Mouse (Mus musculus) heart, postnatal 14 days (tissue): ENCODE results near the gene Toporsl. TPM values are rescaled to one million over a fixed set of nuclear protein-coding genes. Genes with fewer than 3 reads are reported as not detected.

ENCODE experiments used
- DNase-seq, 2 experiments: peaks; one replicate each; pipeline ENCODE4 v3.0.0; 2021 to 2022
- intact Hi-C: fragments of 180-260 bp; cut with DNase I; formaldehyde crosslinking; loops from one replicate; pipeline ENCODE4 v1.15.1; 2025
- long read RNA-seq, 2 experiments: library from polyadenylated mRNA; stranded (forward); transcript quantifications; one replicate each; pipeline ENCODE4 v2.0.0; 2021
- total RNA-seq, 2 experiments: library from RNA; stranded (reverse); gene quantifications; 2 replicates each; pipeline ENCODE4 v1.2.3; 2021

Toporsl gene
- not detected for total RNA-seq
- long read RNA-seq, experiment 1 = 0 reads
- long read RNA-seq, experiment 2 = 0 reads

DNA sequence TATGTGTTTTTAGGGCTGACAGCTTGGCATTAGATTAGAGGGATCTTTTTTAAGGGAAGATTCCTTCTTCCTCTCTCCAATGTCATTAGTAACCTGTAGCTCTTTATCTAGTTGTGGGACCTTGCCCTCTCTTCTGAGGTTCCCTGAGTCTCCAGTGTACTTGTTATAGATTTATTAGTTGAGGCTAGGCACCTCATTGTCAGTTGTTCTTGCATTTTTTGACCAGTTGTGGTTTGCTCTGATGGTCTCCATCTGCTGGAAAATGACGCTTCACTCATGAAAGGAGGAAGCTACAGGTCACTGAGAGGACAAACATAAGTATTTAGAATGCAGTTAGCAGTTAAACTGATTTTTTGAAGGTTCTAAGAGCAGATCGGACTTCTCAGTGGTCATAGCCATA lies at the start of gene Toporsl:
Gene Toporsl, plus strand, starts transcription at position 348 of the 400 bp plus-strand sequence.
- DNase-seq = no peak
- intact Hi-C loops = no loop called here

DNA sequence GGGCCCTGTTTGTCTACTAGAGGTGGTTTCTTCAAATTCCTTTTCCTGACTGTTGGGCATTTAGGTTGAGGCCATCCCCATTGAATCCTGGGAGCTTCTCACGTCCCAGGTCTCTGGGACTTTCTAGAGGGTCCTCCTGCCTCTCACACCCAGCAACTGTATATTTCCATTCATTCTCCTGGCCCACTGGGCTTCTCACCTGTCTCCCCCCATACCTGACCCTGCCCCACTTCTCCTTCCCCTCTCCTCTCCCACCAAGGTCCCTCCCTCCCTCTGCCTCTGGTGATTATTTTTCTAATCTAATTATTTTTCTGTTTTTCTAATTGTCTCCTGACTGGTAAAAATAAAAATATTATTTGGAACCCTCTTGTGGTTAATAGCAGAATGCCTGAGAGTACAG lies 38.4 kb upstream of the Toporsl start:
- intact Hi-C loops = no loop called here
- no peak for DNase-seq

GRCm38 (mm10) chr4:52558080-52558479 lies 38.0 kb upstream of the Toporsl start:
- intact Hi-C loops = no loop called here
- no peak for DNase-seq

- no peak for DNase-seq
- intact Hi-C loops = no loop called here
These were observed 32.2 kb upstream of the Toporsl start for GRCm38 (mm10) chr4:52563859-52564258.

- no peak for DNase-seq
- intact Hi-C loops = no loop called here
These were observed 9.8 kb upstream of the Toporsl start for GRCm38 (mm10) chr4:52586194-52586734.

- intact Hi-C loops = no loop called here
- DNase-seq = no peak
These were observed 2.2 kb upstream of the Toporsl start for GRCm38 (mm10) chr4:52593821-52594356.

DNA sequence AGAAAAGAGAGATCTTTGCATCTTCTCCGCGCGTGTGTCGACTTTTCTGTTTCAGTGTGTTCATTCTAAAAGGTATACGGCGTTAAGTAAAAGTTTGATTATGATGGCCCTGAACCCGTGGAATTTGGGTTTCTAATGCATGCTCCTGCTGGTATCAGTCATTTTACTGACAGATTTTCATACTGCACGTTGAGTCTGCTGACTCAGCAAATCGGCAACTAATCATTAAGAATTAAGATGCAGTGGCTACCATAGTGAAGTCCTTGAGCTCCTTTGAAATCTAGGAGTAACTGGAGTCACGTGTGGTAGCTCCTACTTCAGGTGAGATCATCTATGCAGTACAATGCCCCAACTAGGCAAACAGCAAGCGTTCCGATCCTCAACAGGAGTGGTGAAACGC lies 1.4 kb upstream of the Toporsl start:
- DNase-seq = no peak
- intact Hi-C loops = no loop called here

DNA sequence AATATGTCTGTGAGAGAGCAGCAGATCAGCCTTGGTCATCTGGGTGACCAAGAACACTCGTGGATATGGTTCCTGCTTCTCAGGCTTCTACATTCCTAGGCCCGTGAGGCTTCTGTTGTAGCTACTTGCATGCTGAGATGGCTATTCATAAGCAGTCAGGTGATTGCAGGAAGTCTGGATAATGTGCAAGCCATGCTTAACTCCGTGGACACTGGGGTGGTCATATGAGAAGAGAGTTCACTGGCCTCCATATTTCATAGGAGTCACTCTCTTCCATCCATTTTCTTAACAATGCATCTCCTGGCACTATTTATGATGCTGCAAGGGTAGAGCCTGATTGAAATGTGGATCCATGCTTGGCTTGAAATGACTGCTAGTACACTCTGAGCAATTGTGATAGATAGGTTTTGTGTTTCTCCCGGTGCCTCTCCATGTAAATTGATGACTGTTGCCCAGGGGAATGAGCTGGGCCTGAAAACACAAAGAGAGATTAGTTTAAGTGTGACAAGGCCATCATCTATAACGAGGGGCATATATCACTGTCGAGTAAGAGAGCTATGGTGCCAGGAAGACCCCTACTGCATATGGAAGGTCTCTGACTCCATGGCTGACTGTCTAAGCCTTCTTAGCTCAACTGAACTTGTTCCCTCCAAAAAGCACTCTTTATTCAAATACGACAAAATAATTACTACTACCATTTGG lies 2.3 kb downstream of the Toporsl start:
- intact Hi-C loops = no loop called here

DNA sequence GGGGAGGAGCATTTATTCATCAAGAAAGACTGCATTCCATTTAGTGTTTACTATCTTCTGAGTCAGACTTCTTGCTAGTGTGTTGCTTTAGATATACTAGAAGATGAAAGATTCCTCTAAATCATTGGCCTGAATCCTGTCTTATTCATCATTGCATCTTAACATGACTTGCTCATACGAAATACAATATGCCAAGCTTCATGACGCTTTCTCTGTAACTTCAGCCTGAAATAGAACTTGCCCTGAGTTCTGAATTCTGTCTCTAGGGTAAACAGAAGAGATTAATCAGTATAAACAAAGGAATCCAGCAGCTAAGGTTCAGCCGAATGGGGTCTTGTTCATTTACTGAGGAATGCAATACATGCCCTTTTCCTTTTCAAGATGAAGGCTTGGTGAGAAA lies 10.8 kb downstream of the Toporsl start:
- no peak for DNase-seq
- intact Hi-C loops = no loop called here

More for the DNA sequence above, 2.3 kb downstream of the Toporsl start:
- DNase-seq = no peak

- DNase-seq = no peak
- intact Hi-C loops = no loop called here
These were observed 38.9 kb downstream of the Toporsl start for GRCm38 (mm10) chr4:52634986-52635385.

- no peak for DNase-seq
- intact Hi-C loops = no loop called here
These were observed 51.7 kb downstream of the Toporsl start for GRCm38 (mm10) chr4:52647791-52648190.

- no peak for DNase-seq
- intact Hi-C loops = no loop called here
These were observed 63.6 kb downstream of the Toporsl start for GRCm38 (mm10) chr4:52659701-52660100.

- DNase-seq = no peak
- intact Hi-C loops = no loop called here
These were observed 64.6 kb downstream of the Toporsl start for GRCm38 (mm10) chr4:52660701-52661117.

DNA sequence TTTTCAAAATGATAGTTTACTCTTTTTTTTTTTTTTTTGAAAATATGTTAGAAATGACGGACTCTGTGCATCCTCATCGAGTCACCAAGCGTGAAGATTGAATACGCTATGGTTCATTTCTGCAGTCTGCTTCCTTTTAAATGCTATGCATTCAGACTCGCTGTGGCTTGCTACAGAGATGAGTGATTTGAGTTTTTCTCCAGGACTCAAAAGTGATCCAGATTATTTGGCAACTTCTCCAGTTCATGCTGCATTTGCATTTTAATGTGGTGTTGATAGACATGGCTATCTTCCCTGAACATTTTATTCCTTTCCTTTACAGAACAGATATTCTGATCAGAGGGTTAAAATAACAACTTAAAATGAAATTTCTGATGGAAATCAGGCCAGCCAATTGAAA lies 65.2 kb downstream of the Toporsl start:
- intact Hi-C loops = no loop called here
- DNase-seq = no peak

Other genes with a start within 250 kb of the Toporsl start
- gene Smc2, start 157.0 kb upstream of the Toporsl start, total RNA-seq = 10 to 100 TPM in 1 of 2 experiments, 1 to 10 TPM in 1; 5.7 to 10.3 TPM
- gene Vma21-ps, start 99.0 kb upstream of the Toporsl start, total RNA-seq = not detected
- not detected for gene Olfr275, start 218.3 kb downstream of the Toporsl start, total RNA-seq